Mouse (Mus musculus) spleen, adult 2 months (tissue): ENCODE measurements around the gene Nsun3. TPM values are rescaled to one million over a fixed set of nuclear protein-coding genes. Genes with fewer than 3 reads are reported as not detected.

Experiments used
- DNase-seq, 2 experiments: peaks; one replicate each; pipeline versions ENCODE4 v3.0.0 to v3.0.0-alpha.2; 2012 to 2021; ENCODE audit warnings: low spot score in 2 of 2, low read depth in 1 of 2
- H3K27ac ChIP-seq: fragments of 200-500 bp; 2 replicates; pipeline ENCODE4 v1.5.1; 2012; ENCODE audit warnings: low read length, inconsistent platforms; ENCODE audit not compliant: insufficient read depth
- H3K27me3 ChIP-seq: fragments of 200-500 bp; 2 replicates; pipeline ENCODE4 v1.6.1; 2012; ENCODE audit warnings: mild to moderate bottlenecking, moderate library complexity, low read length, inconsistent platforms; ENCODE audit not compliant: control insufficient read depth, insufficient read depth
- H3K36me3 ChIP-seq: fragments of 200-500 bp; 2 replicates; pipeline ENCODE4 v1.6.1; 2012; ENCODE audit warnings: mild to moderate bottlenecking, low read length, inconsistent platforms; ENCODE audit not compliant: control insufficient read depth, insufficient read depth
- H3K4me1 ChIP-seq: fragments of 200-500 bp; 2 replicates; pipeline ENCODE4 v1.6.1; 2011; ENCODE audit warnings: inconsistent platforms; ENCODE audit not compliant: control insufficient read depth, insufficient read depth, insufficient read length
- H3K4me3 ChIP-seq: fragments of 200-500 bp; 2 replicates; pipeline ENCODE4 v1.5.1; 2011; ENCODE audit warnings: mild to moderate bottlenecking, inconsistent platforms; ENCODE audit not compliant: insufficient read depth, insufficient read length; ENCODE audit errors: extremely low read depth
- CTCF ChIP-seq: fragments of 200-500 bp; IDR thresholded peaks from 2 replicates; pipeline ENCODE4 v1.5.1; 2011; ENCODE audit warnings: mild to moderate bottlenecking, inconsistent platforms; ENCODE audit not compliant: insufficient read depth, insufficient read length, insufficient replicate concordance; ENCODE audit errors: extremely low read depth
- POLR2A ChIP-seq: fragments of 200-500 bp; IDR thresholded peaks from 2 replicates; pipeline ENCODE4 v1.6.1; 2011; ENCODE audit warnings: low read depth, low read length, inconsistent platforms
- WGBS: fragments of 180-500 bp; shearing (Covaris S2); methylation state at CpG from one replicate; pipeline ENCODE4 v1.1.7; 2018; 5-methylcytosine and 5-hydroxymethylcytosine counted together
- polyA plus RNA-seq: library from polyadenylated mRNA; depleted of rRNA; stranded (reverse); fragments of >200 nt; gene quantifications from 2 replicates; pipeline ENCODE4 v1.2.3, GENCODE M21; 2012

The Nsun3 gene
- polyA plus RNA-seq, 1 experiment, result 4.9 TPM

DNA sequence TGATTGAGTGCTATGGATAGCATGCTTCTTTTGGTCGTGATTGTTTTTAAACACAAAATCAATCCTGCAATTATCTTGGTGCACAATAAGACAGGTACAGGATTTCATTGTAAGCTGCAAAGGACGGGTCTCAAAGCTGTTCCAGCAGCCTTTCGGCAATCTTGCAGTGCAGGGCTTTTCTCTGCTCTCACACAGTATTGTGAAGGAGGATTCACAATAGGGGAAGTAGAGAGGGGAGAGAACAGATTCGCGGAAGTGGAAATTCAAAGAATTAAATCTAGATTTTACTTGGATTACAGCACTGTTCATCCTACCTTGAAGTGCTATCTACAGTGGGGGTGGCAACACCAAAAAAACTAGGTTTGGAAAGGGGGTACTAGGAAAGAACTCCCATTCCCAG is 27.2 kb upstream of the Nsun3 start:
- no peak overlapping the region for H3K4me3 ChIP-seq

DNA sequence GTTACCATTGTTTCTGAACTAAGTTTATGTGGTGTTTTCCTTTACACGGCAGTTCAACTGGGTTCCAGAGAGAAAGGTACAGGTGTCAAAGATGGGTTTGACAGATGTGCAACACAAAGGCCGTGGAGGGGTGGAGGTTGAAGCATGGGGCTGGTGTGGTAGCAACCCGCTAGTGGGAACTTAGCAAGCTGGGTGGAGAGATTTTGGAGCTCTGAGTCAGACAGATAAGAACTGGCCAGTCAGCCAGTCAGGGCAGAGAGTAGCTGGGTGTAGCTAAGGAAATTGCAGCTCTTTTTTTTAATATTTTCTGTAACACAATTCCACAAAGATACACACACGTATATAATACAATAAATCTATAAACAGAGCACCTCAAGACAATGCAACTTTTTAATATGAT is 24.2 kb upstream of the Nsun3 start:
- 90% methylated on average over 4 of the region's 4 CpGs for WGBS
- DNase-seq, result no peak
- Histone ChIP-seq H3K27ac (no peak overlapping the region), H3K4me1 (0 out of 2 replicates have a peak, but pooled peaks cover 4% of the 10 kb centered on the region), H3K27me3 (no peaks in the 10 kb centered on the region), H3K36me3 (no peaks in the 10 kb centered on the region), H3K4me3 (no peak overlapping the region)
- no peak for TF ChIP-seq POLR2A
- TF ChIP-seq CTCF, result no peak

More for the DNA sequence above, 27.2 kb upstream of the Nsun3 start:
- no peaks in the 10 kb centered on the region for H3K36me3 ChIP-seq
- no peak overlapping the region for H3K27ac ChIP-seq
- H3K4me1 ChIP-seq, result no peaks in the 10 kb centered on the region
- WGBS, result 87% methylated on average over 5 of the region's 5 CpGs
- no peak for TF ChIP-seq POLR2A
- TF ChIP-seq CTCF, result no peak
- H3K27me3 ChIP-seq, result no peaks in the 10 kb centered on the region
- DNase-seq, result no peak

DNA sequence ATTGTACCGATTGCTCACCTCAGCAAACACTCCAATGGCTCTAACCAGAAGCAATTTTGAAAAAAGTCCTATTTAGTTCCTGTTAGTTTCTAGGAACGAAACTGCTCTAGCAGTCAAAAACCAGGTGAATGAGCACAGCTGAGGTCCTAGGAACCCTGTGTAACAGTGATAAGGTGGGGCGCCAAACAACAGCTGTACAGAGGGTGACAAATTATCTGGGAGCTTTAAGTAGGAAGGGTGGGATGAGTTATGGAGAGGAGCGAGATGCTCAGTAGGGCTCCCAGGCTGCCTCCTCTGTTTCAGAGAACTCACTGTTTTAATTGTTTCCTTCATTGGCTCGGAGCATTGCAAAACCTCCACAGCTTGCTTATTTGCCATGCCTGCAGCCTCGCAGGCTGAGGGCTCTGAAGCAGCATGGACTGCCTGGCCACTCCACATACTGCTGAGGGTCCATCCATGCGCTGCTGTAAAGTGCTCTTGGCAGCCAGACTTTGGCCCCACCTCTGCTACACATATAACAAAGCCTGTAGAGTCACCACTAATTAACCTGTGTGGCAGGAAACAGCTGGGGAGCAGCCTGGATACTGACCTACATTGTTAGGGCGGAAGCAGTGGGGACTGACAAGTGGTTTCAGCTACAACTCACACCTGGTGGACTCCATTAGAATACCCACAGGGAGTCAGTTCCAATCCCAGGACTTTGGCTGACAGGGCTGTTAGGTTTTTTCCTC is 20.8 kb upstream of the Nsun3 start:
- Histone ChIP-seq H3K4me1 (0 out of 2 replicates have a peak, but pooled peaks cover 4% of the 10 kb centered on the region), H3K36me3 (peaks cover 2% of the 10 kb centered on the region; the same call in 1 of the 2 replicates), H3K4me3 (no peak overlapping the region), H3K27me3 (no peaks in the 10 kb centered on the region), H3K27ac (no peak overlapping the region)
- DNase-seq, result no peak
- TF ChIP-seq CTCF (no peak), POLR2A (no peak)
- 68% methylated on average over 8 of the region's 8 CpGs for WGBS

DNA sequence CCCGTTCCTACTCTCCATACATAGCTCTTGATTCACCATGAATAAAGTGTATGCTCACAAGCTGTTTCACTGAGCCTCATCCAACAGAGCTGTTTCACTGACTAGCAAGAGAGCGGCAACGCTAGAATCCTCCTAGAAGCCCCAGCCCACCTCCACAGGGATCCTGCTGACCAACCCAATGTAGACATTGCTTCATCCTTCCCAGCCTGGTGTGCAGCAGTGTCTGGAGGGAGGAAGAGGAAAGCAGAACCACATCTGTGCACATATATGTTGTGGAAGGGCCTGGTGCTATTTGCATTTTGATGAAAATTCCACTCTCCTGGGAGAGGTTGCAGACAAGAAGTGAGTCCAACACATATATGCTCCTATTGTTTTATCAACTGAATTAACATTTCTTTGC is 18.0 kb upstream of the Nsun3 start:
- Histone ChIP-seq H3K27ac (no peak overlapping the region), H3K4me1 (0 out of 2 replicates have a peak, but pooled peaks cover 4% of the 10 kb centered on the region), H3K4me3 (no peak overlapping the region), H3K36me3 (peaks cover 2% of the 10 kb centered on the region; the same call in 1 of the 2 replicates), H3K27me3 (no peaks in the 10 kb centered on the region)
- no peak for DNase-seq
- WGBS, result 96% methylated on average over 3 of the region's 3 CpGs
- TF ChIP-seq CTCF, result no peak
- no peak for TF ChIP-seq POLR2A

DNA sequence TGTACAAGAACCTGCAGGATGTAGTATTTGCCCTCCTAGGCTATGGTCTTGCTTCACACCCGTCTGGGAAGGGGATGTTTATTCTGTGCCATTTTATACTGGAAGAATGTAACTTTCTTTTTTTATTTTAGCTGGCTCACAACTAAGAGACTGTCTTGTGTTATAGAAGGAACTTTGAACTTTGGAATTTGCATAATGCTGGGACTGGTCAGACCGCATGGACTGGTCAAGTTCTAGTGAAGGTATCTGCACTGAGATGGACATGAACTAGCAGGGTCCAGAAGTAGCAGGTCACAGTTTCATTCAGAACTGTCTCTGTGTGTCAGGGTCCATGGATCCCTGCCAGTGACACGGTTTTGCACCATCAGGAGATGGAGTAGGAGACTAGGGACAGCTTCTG is 13.2 kb upstream of the Nsun3 start:
- TF ChIP-seq CTCF (no peak), POLR2A (no peak)
- Histone ChIP-seq H3K4me3 (no peak overlapping the region), H3K4me1 (no peaks in the 10 kb centered on the region), H3K36me3 (peaks cover 2% of the 10 kb centered on the region; the same call in 1 of the 2 replicates), H3K27ac (no peak overlapping the region), H3K27me3 (no peaks in the 10 kb centered on the region)
- DNase-seq, result no peak
- 95% methylated on average over 3 of the region's 3 CpGs for WGBS

DNA sequence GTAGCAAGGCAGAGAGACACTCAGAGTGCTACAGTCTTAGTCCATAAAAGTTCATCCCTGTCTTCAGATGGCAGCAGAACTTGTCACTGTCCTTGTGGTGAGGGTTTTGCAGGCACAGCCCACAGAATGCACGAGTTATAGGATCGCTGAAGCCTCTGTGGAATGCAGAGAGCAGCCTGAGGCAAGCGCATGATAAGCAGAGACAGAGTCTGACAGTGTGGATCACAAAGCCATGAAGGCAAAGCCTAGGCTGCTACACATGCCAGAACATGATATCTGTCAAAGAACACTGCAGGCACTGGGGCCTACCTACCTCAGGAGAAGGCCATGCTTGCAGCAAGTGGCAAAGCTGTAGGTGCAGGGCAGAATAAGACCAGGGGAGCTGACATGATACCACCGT is 12.8 kb upstream of the Nsun3 start:
- DNase-seq, result no peak
- TF ChIP-seq CTCF (no peak), POLR2A (no peak)
- H3K4me3 ChIP-seq, result no peak overlapping the region
- WGBS, result 90% methylated on average over 4 of the region's 4 CpGs
- H3K27me3 ChIP-seq, result no peaks in the 10 kb centered on the region
- H3K4me1 ChIP-seq, result no peaks in the 10 kb centered on the region
- H3K27ac ChIP-seq, result no peak overlapping the region
- peaks cover 2% of the 10 kb centered on the region; the same call in 1 of the 2 replicates for H3K36me3 ChIP-seq

DNA sequence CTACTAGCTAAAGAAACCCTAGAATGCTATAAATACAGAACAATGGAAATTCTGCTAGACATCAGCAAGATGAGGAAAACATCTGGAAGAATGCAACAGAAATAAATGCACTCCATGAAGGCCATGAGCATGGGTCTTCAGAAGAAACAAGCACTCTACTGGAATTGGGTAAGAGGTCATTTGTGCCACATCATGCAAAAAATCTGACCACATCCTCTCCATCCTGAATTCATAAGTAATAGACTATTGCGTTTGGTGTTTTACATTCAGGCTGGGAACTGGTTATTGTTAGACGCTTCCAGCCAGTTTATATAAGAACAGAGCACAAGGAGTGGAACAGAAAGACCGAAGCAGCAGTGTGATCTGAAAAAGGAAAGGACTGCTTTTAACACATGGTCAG is 12.2 kb upstream of the Nsun3 start:
- no peak for TF ChIP-seq POLR2A
- TF ChIP-seq CTCF, result no peak
- H3K27ac ChIP-seq, result no peak overlapping the region
- H3K4me1 ChIP-seq, result no peaks in the 10 kb centered on the region
- H3K4me3 ChIP-seq, result no peak overlapping the region
- no peaks in the 10 kb centered on the region for H3K27me3 ChIP-seq
- WGBS, result 87% methylated on average over 3 of the region's 3 CpGs
- peaks cover 2% of the 10 kb centered on the region; the same call in 1 of the 2 replicates for H3K36me3 ChIP-seq
- DNase-seq, result no peak
